Mouse (Mus musculus): ENCODE measurements at regions not wholly inside any gene's neighbourhood (a gene's known extent, or its start where the extent isn't known, plus 50 kb on each side); places are given as distances from the start of the nearest gene placed in this dataset.

GRCm38 (mm10) chr15:87178646-87179045 lies 365.5 kb upstream of the Fam19a5 start:
- TF ChIP-seq CTCF (IDR thresholded peaks at IDR 0.05; ENCODE audit: borderline replicate concordance, insufficient read depth, low read length) (no peak), POLR2A (IDR thresholded peaks at IDR 0.05; ENCODE audit: low read depth, low read length) (no peak)
